Mouse (Mus musculus) midbrain, embryonic 11.5 days (tissue): ENCODE results near the gene Col18a1. TPM values are rescaled to one million over a fixed set of nuclear protein-coding genes. Genes with fewer than 3 reads are reported as not detected.

Source experiments
- ATAC-seq: fragments of 200-750 bp; cut with Nextera tagmentation; 2 replicates; pipeline ENCODE4 v1.8.0; 2017; ENCODE audit warnings: moderate TSS enrichment, moderate library complexity; ENCODE audit not compliant: low FRiP score
- DNase-seq: peaks from one replicate; pipeline ENCODE4 v3.0.0; 2015; ENCODE audit warnings: low spot score; ENCODE audit errors: missing footprints
- H3K27ac ChIP-seq: fragments of 300-500 bp; sonication (generic); 2 replicates; pipeline ENCODE4 v1.5.1; 2014; ENCODE audit warnings: low read depth, low read length
- H3K27me3 ChIP-seq: fragments of 300-500 bp; sonication (generic); 2 replicates; pipeline ENCODE4 v1.6.1; 2014; ENCODE audit warnings: mild to moderate bottlenecking, low read length, moderate library complexity, mixed read lengths; ENCODE audit not compliant: control insufficient read depth, insufficient read depth
- H3K36me3 ChIP-seq: fragments of 300-500 bp; sonication (generic); 2 replicates; pipeline ENCODE4 v1.6.1; 2014; ENCODE audit warnings: mild to moderate bottlenecking, low read length, moderate library complexity, mixed read lengths; ENCODE audit not compliant: control insufficient read depth, insufficient read depth
- H3K4me1 ChIP-seq: fragments of 300-500 bp; sonication (generic); 2 replicates; pipeline ENCODE4 v1.6.1; 2014; ENCODE audit warnings: low read length; ENCODE audit not compliant: control insufficient read depth, insufficient read depth
- H3K4me2 ChIP-seq: fragments of 300-500 bp; sonication (generic); 2 replicates; pipeline ENCODE4 v1.6.1; 2014; ENCODE audit warnings: mild to moderate bottlenecking, moderate library complexity
- H3K4me3 ChIP-seq: fragments of 300-500 bp; sonication (generic); 2 replicates; pipeline ENCODE4 v1.5.1; 2014; ENCODE audit warnings: low read depth, low read length
- H3K9ac ChIP-seq: fragments of 300-500 bp; sonication (generic); 2 replicates; pipeline ENCODE4 v1.6.1; 2014; ENCODE audit warnings: low read length
- H3K9me3 ChIP-seq: fragments of 300-500 bp; sonication (generic); 2 replicates; pipeline ENCODE4 v1.6.1; 2016; ENCODE audit warnings: low read length; ENCODE audit not compliant: control insufficient read depth
- WGBS: fragments of 180-500 bp; shearing (Covaris S2); extraction: QIAGEN DNeasy Blood & Tissue Kit; methylation state at CpG from one replicate; pipeline ENCODE4 v1.1.7; 2014; 5-methylcytosine and 5-hydroxymethylcytosine counted together
- polyA plus RNA-seq: library from polyadenylated mRNA; unstranded; fragments of >200 nt; fragmentation: Nextera tagmentation; extraction: Ambion mirVana; gene quantifications from 2 replicates; pipeline ENCODE4 v1.2.1, GENCODE M21; 2014

Gene Col18a1
- polyA plus RNA-seq, 1 experiment from 2014 or later: 52.2 TPM

- peaks cover 8% of the 10 kb centered on the region for H3K4me1 ChIP-seq
- DNase-seq (no peak), ATAC-seq (no peak)
- H3K27ac ChIP-seq: no peak overlapping the region
- no peak overlapping the region for H3K4me3 ChIP-seq
- WGBS: 72% methylated on average over 19 of the region's 19 CpGs
- H3K9ac ChIP-seq: no peak overlapping the region
- H3K36me3 ChIP-seq: no peaks in the 10 kb centered on the region
- H3K9me3 ChIP-seq: no peaks in the 10 kb centered on the region
- no peak overlapping the region for H3K4me2 ChIP-seq
- no peaks in the 10 kb centered on the region for H3K27me3 ChIP-seq
Observed at GRCm38 (mm10) chr10:77113489-77114240, 52.7 kb downstream of the Col18a1 start.

- H3K9me3 ChIP-seq: no peaks in the 10 kb centered on the region
- WGBS: 95% methylated on average over 4 of the region's 4 CpGs
- no peak overlapping the region for H3K4me2 ChIP-seq
Observed at GRCm38 (mm10) chr10:77111550-77112249, 54.6 kb downstream of the Col18a1 start.

DNA sequence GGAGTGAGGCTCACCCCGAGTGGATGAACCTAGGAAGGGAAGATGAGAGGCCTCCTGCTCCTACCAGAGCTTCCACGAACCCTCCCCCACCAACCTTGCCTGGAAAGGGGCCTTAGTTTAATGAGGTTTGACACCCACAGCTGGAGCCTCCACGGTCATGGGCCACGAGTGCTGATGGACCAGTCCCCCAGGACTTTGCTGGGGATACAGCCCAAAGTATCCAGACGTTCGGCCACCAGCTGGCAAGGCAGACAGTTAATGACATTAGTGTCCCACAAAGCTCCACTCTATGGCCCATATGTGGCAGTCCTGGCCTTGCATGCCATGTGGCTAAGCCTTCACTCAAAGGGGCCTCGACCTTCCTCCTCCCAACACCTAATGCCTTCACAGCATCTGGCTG lies 55.5 kb downstream of the Col18a1 start:
- 79% methylated on average over 7 of the region's 7 CpGs for WGBS
- DNase-seq: no peak
- H3K36me3 ChIP-seq: no peaks in the 10 kb centered on the region
- no peak overlapping the region for H3K4me3 ChIP-seq
- no peaks in the 10 kb centered on the region for H3K4me1 ChIP-seq
- no peak overlapping the region for H3K27ac ChIP-seq
- no peak for ATAC-seq
- no peaks in the 10 kb centered on the region for H3K27me3 ChIP-seq
- no peak overlapping the region for H3K9ac ChIP-seq
- H3K4me2 ChIP-seq: no peak overlapping the region
- H3K9me3 ChIP-seq: no peaks in the 10 kb centered on the region

More at GRCm38 (mm10) chr10:77111550-77112249, 54.6 kb downstream of the Col18a1 start:
- Histone ChIP-seq H3K27me3 (no peaks in the 10 kb centered on the region), H3K36me3 (no peaks in the 10 kb centered on the region), H3K9ac (no peak overlapping the region), H3K4me1 (peaks cover 4% of the 10 kb centered on the region), H3K27ac (no peak overlapping the region), H3K4me3 (no peak overlapping the region)
- ATAC-seq: no peak
- no peak for DNase-seq

DNA sequence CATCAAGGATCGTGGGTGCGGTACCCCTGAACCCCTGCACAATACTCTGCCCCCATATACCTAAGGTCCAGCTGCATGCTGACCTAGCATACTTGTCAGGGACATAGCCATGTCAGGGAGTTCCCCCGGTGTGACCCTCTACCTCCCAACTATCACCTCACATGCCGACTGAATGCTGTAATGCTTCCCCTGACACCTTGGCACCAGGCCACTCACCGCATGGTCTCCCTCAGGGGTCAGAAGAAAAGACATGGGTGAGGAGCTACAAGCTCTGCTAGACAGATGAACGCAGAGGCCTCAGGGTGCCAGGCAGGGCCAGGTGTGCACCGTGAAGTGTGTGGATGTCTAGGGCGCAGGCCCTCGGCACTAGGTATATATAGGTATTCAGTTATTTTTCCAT lies 56.3 kb downstream of the Col18a1 start:
- no peaks in the 10 kb centered on the region for H3K27me3 ChIP-seq
- H3K36me3 ChIP-seq: no peaks in the 10 kb centered on the region
- WGBS: 94% methylated on average over 9 of the region's 9 CpGs
- H3K27ac ChIP-seq: no peak overlapping the region
- H3K9ac ChIP-seq: no peak overlapping the region
- no peak for ATAC-seq
- H3K4me3 ChIP-seq: no peak overlapping the region
- H3K9me3 ChIP-seq: no peaks in the 10 kb centered on the region
- H3K4me2 ChIP-seq: no peak overlapping the region
- no peak for DNase-seq
- no peaks in the 10 kb centered on the region for H3K4me1 ChIP-seq

GRCm38 (mm10) chr10:77108106-77108505 lies 58.2 kb downstream of the Col18a1 start:
- ATAC-seq: no peak
- no peak overlapping the region for H3K4me2 ChIP-seq
- H3K36me3 ChIP-seq: no peaks in the 10 kb centered on the region
- no peaks in the 10 kb centered on the region for H3K9me3 ChIP-seq
- no peak overlapping the region for H3K27ac ChIP-seq
- DNase-seq: no peak
- H3K9ac ChIP-seq: no peak overlapping the region
- no peaks in the 10 kb centered on the region for H3K27me3 ChIP-seq
- WGBS: 90% methylated on average over 4 of the region's 4 CpGs
- H3K4me3 ChIP-seq: no peak overlapping the region
- no peaks in the 10 kb centered on the region for H3K4me1 ChIP-seq

GRCm38 (mm10) chr10:77104327-77104726 lies 62.0 kb downstream of the Col18a1 start:
- DNase-seq (no peak), ATAC-seq (no peak)
- H3K4me2 ChIP-seq: no peak overlapping the region
- H3K9ac ChIP-seq: no peak overlapping the region
- no peaks in the 10 kb centered on the region for H3K9me3 ChIP-seq
- H3K27me3 ChIP-seq: no peaks in the 10 kb centered on the region
- H3K4me1 ChIP-seq: no peaks in the 10 kb centered on the region
- H3K27ac ChIP-seq: no peak overlapping the region
- H3K4me3 ChIP-seq: no peak overlapping the region
- no peaks in the 10 kb centered on the region for H3K36me3 ChIP-seq

DNA sequence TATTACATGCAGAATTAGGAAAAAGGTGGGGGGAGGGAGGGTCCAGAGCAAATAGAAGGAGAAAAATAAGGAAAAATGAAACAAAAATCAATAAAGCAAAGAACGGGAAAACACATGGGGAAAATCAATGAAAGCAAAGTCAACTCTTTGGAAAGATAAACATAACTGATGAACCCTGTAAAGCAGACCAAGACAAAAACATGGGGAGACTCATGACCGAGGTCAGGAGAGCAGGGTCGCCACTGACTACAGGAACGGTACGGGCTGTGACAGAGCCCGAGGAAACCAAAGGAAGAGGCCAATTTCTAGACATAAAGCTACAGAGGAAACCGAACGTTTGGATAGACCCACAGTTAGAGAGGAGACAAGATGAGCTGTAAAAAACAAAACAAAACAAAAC lies 62.7 kb downstream of the Col18a1 start:
- H3K4me3 ChIP-seq: no peak overlapping the region
- H3K27ac ChIP-seq: no peak overlapping the region
- no peaks in the 10 kb centered on the region for H3K27me3 ChIP-seq
- no peak overlapping the region for H3K4me2 ChIP-seq
- no peaks in the 10 kb centered on the region for H3K36me3 ChIP-seq
- H3K4me1 ChIP-seq: no peaks in the 10 kb centered on the region
- ATAC-seq (no peak), DNase-seq (no peak)
- WGBS: 71% methylated on average over 8 of the region's 8 CpGs
- H3K9ac ChIP-seq: no peak overlapping the region
- H3K9me3 ChIP-seq: no peaks in the 10 kb centered on the region

DNA sequence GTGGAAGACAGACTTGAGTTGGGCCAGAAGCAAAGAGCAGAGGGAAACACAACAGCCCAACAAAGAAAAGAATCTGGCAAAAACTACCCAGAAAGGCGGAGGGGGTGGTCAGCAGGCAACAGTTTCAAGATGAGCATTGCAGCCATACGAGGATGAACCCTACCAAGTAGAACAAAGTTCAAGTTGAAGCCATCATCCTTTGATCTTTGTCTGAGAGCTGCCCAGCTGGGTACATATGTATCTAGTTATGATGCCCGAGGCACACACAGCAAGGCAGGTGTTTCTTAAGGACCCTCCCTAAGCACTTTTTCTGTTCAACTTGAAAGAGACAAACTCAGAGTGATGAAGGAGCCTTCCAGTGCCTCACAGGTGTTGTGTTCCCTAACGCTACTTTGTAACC lies 66.6 kb downstream of the Col18a1 start:
- H3K4me1 ChIP-seq: peaks cover 6% of the 10 kb centered on the region; the same call in 1 of the 2 replicates
- H3K27ac ChIP-seq: no peak overlapping the region
- DNase-seq: no peak
- H3K9me3 ChIP-seq: no peaks in the 10 kb centered on the region
- no peak overlapping the region for H3K4me2 ChIP-seq
- H3K4me3 ChIP-seq: no peak overlapping the region
- 0 out of 2 replicates have a peak, but pooled peaks cover 4% of the 10 kb centered on the region for H3K36me3 ChIP-seq
- 82% methylated on average over 4 of the region's 4 CpGs for WGBS
- no peak for ATAC-seq
- no peaks in the 10 kb centered on the region for H3K27me3 ChIP-seq
- H3K9ac ChIP-seq: no peak overlapping the region

- no peak for ATAC-seq
- H3K27me3 ChIP-seq: no peaks in the 10 kb centered on the region
- H3K4me3 ChIP-seq: no peak overlapping the region
- 86% methylated on average over 2 of the region's 2 CpGs for WGBS
- H3K9me3 ChIP-seq: no peaks in the 10 kb centered on the region
- H3K36me3 ChIP-seq: 0 out of 2 replicates have a peak, but pooled peaks cover 4% of the 10 kb centered on the region
- peaks cover 6% of the 10 kb centered on the region; the same call in 1 of the 2 replicates for H3K4me1 ChIP-seq
- no peak for DNase-seq
- H3K4me2 ChIP-seq: no peak overlapping the region
- H3K27ac ChIP-seq: no peak overlapping the region
- H3K9ac ChIP-seq: no peak overlapping the region
Observed at GRCm38 (mm10) chr10:77098619-77099018, 67.7 kb downstream of the Col18a1 start.
